Mouse (Mus musculus): ENCODE data around the gene Vdac2.

DNA sequence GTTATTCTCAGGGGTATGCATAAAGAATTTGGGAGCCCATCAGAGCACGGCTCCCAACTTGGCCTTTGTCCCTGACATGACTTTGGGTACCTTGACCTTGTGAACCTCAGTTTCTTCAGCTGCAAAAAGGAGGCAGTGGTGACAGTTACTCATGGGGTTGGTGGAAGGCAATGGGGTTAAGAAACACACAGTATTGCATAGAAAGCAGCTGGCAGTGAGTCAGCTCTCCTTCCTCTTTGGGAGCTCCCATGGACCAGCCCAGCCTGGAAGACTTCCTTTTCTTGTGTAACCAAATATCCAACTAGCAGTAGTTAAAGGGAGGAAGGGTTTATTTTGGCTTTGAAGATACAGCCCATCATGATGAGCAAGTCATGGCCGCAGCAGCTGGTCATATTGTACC is 65.4 kb downstream of the Vdac2 start:
- TF ChIP-seq CTCF (IDR thresholded peaks at IDR 0.05; ENCODE audit: extremely low read depth, insufficient read depth, low read length) (no peak), POLR2A (IDR thresholded peaks at IDR 0.05; ENCODE audit: extremely low read depth, insufficient read depth, low read length) (no peak)
